Mouse (Mus musculus) frontal cortex, adult 2 months (tissue): ENCODE measurements at regions not wholly inside any gene's neighbourhood (a gene's known extent, or its start where the extent isn't known, plus 50 kb on each side); places are given as distances from the start of the nearest gene placed in this dataset.

Experiments used
- DNase-seq, 2 experiments: peaks; one replicate each; pipeline ENCODE4 v3.0.0; 2022; ENCODE audit warnings: low spot score in 1 of 2; ENCODE audit errors: extremely low spot score in 1 of 2

DNA sequence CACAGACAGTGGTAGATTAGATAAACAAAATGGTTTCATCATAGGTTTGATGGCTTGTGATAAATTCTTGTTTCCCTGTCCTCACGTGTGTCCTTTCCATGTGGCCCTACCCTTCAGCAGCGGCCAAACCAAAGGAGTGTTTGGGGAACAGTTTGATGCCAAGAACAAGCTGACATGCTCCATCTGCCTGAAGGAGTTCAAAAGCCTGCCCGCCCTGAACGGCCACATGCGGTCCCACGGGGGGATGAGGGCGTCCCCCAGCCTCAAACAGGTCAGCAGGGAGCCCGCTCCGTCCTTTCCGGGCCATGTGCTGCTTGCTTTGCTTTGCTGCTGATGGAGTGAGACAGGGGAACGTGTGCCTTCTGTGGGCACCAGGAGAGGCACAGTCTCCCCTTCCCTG lies 51.0 kb upstream of the Mrps10 start:
- DNase-seq, result no peak

DNA sequence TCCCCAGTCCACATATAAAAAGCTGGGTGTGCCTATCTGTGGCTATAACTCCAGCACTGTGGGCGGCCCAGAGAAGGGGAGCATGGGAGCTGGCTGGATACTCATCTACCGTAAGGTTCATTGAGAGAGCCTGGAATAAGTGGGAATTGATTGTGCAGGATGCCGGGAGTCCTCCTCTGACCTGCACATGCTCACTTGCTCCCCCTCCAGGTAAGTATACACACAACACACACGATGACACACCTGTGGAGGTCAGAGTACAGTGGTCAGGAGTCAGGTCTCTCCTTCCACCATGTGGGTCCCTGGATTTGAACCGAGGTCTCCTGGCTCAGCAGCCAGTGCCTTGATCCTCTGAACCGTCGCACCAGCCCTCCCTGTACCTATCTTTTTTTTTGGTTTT lies 55.5 kb upstream of the Mrps10 start:
- no peak for DNase-seq

DNA sequence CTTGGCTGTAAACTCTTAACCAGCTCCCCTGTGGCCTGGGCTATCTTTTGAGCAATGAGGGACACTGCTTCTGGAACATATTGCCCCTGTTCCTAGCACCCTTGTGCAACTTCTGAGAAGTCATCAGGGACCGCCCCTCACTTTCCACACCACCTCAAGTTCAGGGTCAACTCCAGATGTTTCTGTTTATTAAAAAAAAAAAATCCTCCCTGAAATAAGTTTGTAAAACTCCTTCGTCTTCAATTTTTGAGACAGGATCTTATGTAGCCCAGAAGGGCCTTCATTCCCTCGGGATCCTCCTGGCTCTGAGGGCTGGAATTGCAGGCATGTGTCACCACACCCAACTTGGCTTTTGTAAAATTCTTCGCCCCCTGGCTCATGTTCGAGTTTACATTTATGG lies 57.4 kb upstream of the Mrps10 start:
- no peak for DNase-seq

DNA sequence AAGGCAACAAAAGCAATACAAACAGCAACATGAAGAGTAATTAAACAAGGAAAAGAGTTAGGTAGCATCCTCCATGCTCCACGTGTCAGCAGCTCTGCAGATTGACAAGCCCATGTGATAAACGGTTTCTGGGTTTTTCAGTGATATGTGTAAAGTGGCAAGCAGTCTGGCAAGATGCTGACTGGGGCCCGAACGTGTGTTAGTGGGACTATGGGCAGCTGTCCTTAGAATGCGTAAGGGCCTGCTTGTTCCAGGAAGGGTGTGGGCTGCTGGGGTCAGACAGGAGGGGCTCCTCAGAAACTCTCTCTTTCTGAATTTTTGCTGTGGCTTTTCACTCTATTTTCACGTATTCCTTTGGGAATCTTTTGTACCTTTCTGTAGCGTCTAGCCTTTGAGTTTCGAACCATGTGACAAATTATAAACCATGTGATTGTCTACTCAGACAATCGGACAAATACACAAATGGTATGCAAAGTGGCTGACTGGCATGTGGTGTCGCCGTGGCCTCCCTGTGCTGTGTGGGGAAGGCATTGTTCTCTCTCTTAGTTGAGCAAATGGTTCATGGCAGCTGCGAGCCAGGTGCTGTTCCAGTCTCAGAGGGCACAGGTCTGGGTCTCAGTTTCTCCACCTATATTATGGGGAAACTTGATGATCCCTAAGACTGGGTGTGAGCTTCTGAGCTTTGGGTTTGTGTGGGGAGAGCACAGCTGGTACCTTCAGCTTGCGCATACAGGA lies 62.5 kb upstream of the Mrps10 start:
- DNase-seq, result no peak

DNA sequence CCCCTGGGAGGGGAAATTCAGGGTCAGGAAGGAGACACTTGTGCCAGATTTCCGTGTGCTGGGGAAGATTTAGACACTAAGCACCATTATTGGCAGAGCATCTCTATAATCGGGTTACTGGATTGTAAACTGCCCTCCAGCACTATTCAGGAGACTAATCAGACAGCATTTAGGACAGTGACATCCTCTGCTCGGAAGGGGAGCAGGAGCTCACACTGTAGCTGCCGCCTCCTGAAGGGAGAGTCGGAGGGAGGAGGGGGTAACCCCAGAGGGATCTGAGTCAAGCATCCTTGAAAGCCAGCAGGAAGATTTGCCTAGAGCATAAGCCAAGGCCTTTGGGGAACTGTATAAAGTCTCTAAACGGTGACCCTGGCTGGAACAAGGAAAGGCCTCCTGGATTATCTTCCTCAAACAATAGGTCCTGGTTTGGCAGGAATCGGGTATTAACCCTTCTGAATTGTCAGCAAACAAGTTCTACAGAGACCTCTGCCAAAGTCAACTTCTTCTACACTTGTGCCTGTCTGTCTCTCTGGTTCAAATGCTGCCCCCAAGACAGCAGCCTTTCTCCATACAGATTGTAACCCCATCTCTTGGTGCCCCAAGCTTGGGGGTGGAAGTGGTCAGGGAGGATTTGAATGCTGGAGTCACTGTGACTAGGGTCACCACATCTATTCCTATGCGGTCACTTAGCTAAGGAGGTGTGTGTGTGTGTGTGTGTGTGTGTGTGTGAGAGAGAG lies 64.1 kb upstream of the Mrps10 start:
- DNase-seq, result no peak

DNA sequence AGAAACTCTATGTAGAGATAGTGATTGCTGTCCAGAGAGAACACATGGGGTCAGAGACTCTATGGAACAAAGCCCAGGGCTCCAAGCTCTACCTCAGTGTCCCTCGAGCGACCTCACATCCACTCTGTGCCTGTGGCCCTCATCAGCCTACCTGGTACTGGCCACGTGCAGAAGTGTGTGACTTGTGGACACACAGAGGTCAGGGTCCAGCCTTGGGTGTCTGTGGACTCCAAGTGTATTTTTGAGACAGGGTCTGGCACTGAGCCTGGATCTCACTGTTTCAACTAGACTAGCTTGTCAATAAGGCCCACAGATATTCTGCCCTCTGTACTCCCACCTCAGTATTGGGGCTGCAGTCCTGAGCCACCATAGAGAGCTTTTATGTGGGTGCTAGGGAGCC lies 65.1 kb upstream of the Mrps10 start:
- DNase-seq, result no peak

DNA sequence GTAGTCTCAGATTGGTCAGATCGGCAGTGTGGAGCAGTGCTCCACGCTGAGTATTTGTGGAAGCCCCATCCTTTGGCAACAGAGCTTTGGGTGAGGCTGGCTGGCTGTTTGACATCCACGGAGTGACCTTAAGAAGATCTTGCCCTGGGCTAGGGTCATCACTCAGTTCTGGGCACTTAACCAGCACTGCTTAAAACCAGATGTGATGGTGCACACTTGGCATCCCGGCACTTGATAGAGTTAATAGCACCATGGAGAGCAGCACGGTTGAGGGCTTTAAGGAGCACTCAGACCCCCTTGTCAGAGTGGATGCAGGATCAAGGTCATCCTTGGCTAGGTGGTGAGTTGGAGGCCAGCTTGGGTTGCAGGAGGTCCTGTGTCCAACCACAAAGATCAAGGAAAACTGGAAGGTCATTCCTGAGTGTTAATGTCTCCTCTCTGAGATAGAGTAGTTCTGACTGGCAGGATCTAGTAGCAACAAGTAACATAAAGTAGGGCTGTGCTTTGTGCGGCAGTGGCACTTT lies 70.2 kb upstream of the Mrps10 start:
- DNase-seq, result no peak

DNA sequence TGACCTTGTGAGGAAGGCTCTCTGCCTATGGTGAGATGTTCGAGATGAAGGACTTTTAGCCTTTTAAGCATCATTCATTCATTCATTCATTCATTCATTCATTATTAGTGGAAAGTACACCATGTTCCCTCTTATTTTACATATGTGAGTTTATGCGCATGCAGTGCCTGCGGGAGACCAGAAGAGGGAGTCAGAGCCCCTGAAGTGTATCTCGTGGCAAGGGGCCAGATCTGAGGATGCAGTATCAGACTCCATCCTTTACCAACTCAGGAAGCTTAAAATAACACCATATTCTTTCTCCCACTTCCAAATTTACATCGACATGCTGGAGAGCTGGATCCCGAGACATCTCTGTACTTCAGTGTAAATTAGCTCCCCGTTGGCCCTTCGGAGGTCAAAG lies 70.7 kb upstream of the Mrps10 start:
- peak in 1 of 2 experiments; percentile 46 for DNase-seq

DNA sequence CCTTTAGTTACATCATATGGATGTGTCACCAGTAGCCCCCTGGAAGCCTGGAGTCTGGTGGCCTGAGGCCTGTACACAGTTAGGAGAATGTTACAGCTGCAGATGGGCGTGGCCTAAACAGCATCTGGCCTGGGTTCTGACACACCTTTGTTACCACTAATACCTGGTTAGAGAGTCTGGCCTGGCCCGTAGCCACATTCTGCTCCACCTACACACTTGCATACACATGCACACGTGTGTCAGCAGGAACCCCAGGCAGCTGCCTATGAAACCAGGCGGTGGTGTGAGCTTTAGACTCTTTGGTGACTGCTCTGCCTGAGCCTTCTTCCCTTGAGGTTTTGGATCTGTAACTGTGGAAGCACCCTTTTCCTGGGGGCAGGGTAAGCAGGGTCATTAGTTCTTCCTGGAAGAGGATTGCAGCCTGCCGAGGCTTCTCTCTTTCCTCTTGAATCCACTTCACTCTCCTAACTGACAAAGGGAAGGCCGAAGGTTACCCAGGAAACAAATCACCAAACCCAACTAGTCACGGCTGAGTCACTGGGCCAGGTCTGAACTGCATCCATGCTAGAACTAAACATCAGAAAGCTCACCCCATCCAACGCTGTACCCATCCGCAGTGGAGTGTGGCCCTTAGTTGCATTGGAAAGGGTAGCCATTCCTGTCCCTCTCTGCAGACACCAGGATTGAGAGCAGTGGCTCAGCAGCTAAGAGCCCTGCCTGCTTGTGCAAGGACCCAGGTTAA lies 71.8 kb upstream of the Mrps10 start:
- DNase-seq, result no peak

DNA sequence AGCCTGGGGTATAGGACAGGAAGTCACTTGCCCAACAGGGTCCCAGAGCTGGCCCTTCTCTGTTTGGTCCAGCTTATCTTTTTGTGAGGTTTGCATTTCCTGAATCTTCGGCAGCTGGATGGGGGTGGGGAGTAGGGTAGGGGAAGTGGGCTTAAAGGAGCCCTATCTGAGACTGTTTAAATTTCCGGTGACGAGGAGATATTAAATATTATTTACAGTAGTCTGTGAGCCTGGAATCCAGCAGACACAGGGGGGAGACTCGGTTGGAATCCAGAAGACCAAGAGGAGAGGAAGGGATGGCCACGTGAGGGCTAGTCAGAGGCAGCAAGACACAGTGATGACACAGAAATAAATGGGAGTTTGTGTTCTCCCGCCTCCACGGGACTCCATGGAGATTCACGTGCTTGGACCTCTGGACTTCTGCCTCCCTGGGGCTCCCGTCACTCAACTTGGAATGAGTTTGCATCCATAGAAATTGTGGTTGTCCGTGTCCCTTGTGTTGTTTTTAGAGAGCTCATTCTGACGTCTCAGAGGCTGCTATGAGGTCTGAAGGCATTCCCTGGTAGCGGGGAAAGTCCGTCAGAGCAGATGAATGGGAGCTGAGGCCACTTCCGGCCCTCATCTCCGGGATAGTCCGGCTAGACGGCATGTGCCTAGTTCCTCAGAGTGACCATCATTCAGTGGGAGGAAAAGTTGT lies 73.2 kb upstream of the Mrps10 start:
- no peak for DNase-seq

DNA sequence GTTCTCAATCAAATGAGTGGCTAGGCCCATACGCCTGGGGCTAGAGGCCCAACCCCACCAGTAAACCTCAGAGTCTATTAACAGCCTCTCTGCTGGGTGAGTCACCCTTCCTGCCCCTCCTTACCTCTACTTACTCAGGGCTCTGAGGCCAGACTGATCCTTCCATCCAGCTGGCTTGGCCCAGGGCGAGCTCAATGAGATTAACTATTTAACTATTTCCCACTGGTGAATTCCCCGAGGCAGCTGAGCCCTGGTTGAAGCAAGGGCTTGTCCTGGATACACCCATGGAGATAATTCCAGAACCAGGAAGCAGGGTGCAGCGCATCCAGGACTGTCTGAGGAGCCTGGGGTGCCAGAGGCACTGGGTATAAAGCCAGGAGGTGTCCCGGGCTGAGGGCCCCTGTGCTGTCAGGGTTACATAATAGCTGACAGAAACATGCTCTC lies 74.6 kb upstream of the Mrps10 start:
- no peak for DNase-seq

DNA sequence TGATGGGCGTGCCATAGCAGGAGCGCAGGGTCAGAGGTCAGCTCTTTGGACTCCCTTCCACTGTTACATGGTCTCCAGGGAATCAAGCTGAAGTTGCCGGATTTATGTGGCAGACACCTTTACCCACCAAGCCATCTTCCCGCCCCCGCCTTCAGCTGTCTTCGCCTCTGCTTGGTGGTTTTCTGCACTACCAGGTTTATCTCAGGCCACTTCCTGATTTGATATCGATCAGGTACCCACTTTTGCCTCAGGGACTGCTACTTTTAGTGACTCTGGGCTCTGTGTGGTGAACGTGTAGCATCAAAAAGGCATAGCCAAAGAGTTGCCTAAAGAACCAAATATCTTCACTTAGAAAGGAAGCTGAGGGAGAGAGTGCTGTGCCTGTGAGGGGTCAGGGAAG lies 75.5 kb upstream of the Mrps10 start:
- DNase-seq, result no peak

DNA sequence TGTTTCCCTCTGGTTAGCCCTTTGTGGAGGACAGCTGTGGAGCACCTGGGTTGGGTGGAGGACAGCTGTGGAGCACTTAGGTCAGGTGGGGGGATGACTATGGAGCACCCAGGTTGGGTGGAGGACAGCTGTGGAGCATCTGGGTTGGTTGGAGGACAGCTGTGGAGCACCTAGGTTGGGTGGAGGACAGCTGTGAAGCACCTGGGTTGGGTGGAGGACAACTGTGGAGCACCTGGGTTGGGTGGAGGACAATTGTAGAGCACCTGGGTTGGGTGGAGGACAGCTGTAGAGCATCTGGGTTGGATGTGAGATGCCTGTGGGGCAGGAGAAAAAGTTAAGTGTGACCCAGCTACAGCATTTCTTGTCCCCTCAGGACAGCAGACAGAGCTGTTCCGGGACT lies 77.1 kb upstream of the Mrps10 start:
- DNase-seq, result no peak

DNA sequence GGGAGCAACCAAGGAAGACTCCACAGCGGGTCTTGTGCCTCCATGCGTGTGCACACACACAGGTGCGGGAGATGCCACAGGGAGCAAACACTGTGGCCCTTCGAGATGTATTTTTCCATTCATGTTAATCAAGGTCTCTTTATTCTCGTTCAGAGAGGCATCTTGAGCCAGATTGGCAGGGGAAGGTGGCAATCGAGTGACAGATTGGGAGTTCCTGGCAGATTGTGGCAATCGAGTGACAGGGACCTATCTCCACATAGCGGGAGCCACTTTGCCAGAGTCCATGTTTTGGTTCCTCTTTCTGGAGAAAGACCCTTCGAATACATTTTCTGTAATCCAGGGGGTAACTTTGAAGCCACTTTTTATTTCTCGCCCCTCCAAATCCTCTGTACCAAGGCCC lies 83.1 kb upstream of the Mrps10 start:
- DNase-seq, result no peak

DNA sequence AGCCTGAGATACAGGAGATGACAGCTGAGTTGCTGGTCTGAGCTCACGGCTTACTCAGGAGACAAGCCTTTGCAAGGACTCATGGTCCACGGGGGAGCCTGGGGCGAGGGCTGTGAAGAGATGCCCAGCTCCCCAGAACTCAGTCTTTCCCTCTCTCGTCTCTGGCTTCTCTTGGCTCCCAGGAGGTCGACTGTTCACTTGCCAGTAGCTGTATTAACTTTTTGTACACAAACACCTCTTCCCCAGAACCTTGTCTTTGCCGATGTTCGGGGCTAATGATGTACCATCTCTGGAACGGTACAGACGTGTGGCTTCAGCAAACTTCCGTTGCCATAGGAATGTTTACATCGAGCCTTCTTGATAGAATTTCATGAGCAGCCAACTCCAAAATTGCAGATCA lies 84.5 kb upstream of the Mrps10 start:
- DNase-seq, result no peak

DNA sequence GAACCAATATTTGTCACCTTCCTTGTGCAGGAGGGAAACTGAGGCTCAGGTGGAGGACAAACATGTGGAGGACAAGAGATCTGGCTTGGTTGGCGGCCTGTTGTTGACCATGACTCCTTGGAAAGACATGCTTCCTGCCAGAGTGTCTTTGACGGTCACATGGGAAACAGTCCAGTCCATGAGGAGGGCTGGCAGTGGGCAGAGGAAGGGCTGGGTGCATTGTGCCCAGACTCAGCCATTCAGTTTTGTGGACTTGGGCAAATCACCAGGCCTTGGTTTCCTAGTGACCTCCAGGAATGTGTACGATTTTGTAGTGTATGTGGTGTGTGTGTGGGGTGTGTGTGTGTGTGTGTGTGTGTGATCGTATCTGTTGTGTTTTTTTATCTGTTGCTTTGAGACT lies 85.5 kb upstream of the Mrps10 start:
- no peak for DNase-seq

DNA sequence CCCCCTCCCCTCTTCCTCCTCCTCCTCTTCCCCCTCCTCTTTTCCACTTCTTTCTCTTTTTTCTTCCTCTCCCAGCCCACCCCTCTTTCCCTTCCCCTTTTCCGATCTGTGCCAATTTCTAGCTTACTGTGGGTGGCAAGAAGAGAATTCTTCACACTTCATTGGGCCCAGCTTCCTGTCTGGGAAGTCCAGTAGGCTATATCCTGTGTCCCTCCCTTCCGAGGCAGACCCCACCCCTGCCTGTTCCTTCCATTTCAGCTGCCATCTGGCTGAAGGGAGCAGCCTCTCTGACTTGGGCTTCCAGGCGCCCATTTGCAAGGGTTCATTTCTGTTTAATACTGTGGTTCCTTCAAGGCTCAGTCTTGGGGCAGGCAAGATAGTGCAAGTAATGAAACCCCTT lies 86.2 kb upstream of the Mrps10 start:
- no peak for DNase-seq

DNA sequence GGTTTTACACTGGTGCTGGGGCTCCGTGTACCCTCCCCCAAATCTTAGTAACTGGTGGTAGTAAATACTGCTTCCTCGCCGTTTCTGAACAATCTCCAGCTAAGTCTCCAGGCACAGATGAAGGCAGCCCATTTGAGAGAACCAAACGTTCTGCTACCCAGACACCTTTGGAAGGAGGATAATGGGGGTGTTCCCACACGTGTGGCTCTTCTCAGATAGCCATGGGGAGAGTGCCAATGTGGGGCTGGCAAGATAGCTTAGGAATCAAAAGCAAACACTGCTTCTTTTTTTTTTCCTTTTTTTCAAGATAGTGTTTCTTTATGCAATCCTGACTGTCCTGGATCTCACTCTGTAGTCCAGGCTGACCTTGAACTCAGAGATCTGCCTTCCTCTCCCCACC lies 90.8 kb upstream of the Mrps10 start:
- DNase-seq, result no peak

DNA sequence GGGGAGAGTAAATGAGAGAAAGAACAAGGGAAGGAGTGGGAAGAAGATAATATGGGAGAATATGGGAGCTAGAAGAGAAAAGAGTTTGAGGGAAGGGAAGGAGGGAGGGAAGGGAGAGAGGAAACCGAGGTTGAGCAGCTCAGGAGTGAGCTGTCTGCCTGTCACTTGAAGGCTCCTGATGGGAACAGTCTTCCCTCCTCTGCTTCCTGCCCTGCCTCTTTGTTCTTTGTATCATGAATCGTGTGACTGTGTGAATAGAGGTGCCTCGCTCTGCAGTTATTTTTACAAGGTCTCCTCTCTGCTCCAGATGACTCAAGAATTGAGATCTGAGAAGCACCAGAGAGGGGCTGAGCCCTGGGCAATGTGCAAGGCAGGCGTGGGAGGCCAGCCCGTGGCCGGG lies 92.0 kb upstream of the Mrps10 start:
- peak in 1 of 2 experiments; percentile 48 for DNase-seq

DNA sequence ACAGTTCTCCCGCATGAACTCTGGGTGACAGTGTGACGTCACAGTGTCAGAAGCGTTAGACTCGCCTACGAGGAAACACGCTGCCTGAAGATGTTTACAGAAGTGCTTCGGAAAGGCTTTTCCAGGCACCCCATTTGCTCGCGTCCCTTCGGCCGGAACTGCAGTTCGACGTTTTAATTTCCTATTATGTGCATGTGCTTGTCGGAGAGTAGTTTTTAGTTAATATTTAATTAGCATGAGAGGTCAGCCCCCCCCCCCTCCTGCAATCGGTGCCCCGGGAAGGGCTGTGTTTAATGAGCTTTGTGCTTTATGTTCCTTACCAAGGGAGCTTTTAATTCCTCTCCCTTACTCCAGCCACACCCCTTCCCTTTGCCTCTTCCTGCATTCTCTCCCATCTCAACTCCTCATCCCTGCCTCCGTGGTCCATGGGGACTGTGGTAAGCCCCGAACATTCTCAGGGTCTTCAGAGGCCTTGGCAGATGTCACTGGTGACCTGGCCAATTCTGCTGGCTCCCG lies 92.8 kb upstream of the Mrps10 start:
- DNase-seq, result no peak

DNA sequence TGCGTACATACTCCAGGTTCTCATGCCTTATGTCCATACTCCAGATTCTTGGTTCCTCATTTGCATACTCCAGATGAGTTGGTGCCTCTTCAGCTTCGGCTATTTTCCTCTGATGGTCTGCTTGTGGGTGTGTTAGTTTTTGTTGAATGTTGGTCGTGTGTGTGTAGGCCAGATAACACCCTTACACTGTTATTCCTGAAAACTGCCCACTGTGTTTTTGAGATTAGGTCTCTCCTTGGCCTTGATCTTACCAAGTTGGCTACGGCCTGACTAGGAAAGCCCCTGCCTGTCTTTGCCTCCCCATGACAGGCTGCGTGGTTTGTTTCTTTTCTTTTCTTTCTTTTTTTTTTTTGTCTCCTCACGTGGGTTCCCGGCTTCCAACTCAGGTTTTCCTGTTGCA lies 95.4 kb upstream of the Mrps10 start:
- no peak for DNase-seq
